Mouse (Mus musculus) cerebellum, adult 2 months (tissue): ENCODE measurements around the gene Ncoa1.

Source experiments
- CTCF ChIP-seq: fragments of 200-500 bp; IDR thresholded peaks from 2 replicates; pipeline ENCODE4 v1.5.1; 2011; ENCODE audit warnings: low read depth, mild to moderate bottlenecking, control low read depth, low read length, moderate library complexity, borderline replicate concordance; ENCODE audit not compliant: insufficient read depth
- POLR2A ChIP-seq: fragments of 200-500 bp; IDR thresholded peaks from 2 replicates; pipeline ENCODE4 v1.6.1; 2011; ENCODE audit warnings: low read length, control low read depth, borderline replicate concordance; ENCODE audit not compliant: insufficient read depth

DNA sequence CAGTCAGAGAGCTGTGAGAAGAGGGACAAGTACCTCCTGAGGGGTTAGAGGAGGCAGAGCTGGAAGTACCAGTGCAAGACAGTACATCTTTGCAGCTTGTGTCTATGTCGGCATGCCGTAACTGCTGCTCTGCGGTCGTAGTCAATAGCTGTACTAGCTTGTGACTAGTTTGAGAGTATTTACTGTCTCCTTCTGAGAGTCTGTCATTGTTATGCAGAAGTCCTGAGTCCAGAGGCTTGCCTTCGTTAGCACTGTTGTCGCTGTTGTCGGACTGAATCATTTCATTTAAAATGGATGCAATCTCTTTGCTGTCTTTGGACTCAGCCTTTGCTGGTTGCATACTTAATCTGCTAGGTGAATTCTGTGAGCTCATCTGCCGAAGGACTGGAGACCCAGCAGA, 181.7 kb downstream of the Ncoa1 start:
- TF ChIP-seq CTCF (no peak), POLR2A (no peak)
